Mouse (Mus musculus) kidney, adult 2 months (tissue): ENCODE data around the gene Tssc4. TPM values are rescaled to one million over a fixed set of nuclear protein-coding genes. Genes with fewer than 3 reads are reported as not detected.
A peak's percentile ranks its signal among the peaks of the same experiment; 100 is the strongest.

Experiments used
- DNase-seq: peaks from one replicate; pipeline ENCODE4 v3.0.0; 2021
- H3K27ac ChIP-seq: fragments of 200-500 bp; 2 replicates; pipeline ENCODE4 v1.5.1; 2012; ENCODE audit warnings: low read depth, low read length, control low read depth, inconsistent platforms; ENCODE audit not compliant: insufficient read depth
- H3K27me3 ChIP-seq: fragments of 200-500 bp; replicated peaks from 2 replicates; pipeline ENCODE4 v1.6.1; 2012; ENCODE audit warnings: mild to moderate bottlenecking, moderate library complexity, low read length, inconsistent platforms; ENCODE audit not compliant: control insufficient read depth, insufficient read depth
- H3K36me3 ChIP-seq: fragments of 200-500 bp; 2 replicates; pipeline ENCODE4 v1.6.1; 2012; ENCODE audit warnings: mild to moderate bottlenecking, moderate library complexity, low read length, inconsistent platforms; ENCODE audit not compliant: control insufficient read depth, insufficient read depth
- H3K4me1 ChIP-seq: fragments of 200-500 bp; 2 replicates; pipeline ENCODE4 v1.6.1; 2011; ENCODE audit warnings: low read length; ENCODE audit not compliant: control insufficient read depth, insufficient read depth
- H3K4me3 ChIP-seq: fragments of 200-500 bp; 2 replicates; pipeline ENCODE4 v1.5.1; 2011; ENCODE audit warnings: mild to moderate bottlenecking, low read depth, low read length, control low read depth; ENCODE audit not compliant: insufficient read depth
- CTCF ChIP-seq: fragments of 200-500 bp; conservative IDR thresholded peaks from 2 replicates; pipeline ENCODE4 v1.5.1; 2011; ENCODE audit warnings: low read depth, mild to moderate bottlenecking, control low read depth, low read length, moderate library complexity, mixed read lengths; ENCODE audit not compliant: insufficient read depth, insufficient read length
- POLR2A ChIP-seq: fragments of 200-500 bp; IDR thresholded peaks from one replicate; pipeline ENCODE4 v1.6.1; 2011; ENCODE audit warnings: low read depth, low read length, control low read depth
- WGBS: fragments of 180-500 bp; shearing (Covaris S2); methylation state at CpG from one replicate; pipeline ENCODE4 v1.1.7; 2018; 5-methylcytosine and 5-hydroxymethylcytosine counted together
- polyA plus RNA-seq: library from polyadenylated mRNA; depleted of rRNA; stranded (reverse); fragments of >200 nt; gene quantifications from 2 replicates; pipeline ENCODE4 v1.2.3, GENCODE M21; 2012

Tssc4 gene
- polyA plus RNA-seq, 1 experiment = 64.8 TPM

DNA sequence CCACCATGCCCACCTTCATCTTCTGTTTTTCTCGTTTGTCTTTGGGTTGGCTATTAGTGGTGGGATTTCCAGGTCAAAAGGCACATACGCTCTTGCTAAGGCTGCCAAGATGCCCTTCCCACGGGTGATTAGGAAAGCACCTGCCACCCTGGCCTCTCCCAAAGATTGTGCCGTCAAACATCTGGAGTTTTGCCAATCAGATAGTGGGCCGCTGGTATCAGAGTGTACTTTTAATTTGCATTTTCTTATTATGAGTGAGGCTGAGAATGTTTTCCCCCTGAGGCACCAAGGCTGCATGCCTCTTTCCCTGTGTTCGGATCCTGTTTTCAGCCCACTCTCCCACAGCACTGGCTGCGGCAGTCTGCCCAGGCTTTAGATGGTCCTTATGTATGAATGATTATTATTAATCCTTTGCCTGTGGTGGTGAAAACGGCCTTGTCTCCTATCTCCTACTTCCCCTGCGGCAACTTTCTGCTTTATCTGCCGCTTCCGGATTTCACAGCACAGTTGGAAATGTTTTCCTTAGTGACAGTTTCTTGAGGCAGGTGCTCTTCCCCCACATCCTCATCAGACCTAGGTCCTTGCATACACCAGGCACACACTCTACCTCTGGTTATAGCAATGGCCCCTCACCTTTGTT lies 36.3 kb downstream of the Tssc4 start:
- DNase-seq = peak; percentile 72
- Histone ChIP-seq H3K27me3 (no peaks in the 10 kb centered on the region), H3K4me1 (peaks cover 7% of the 10 kb centered on the region), H3K4me3 (no peak overlapping the region), H3K27ac (no peak overlapping the region), H3K36me3 (no peaks in the 10 kb centered on the region)
- 64% methylated on average over 11 of the region's 11 CpGs for WGBS
- no peak for TF ChIP-seq CTCF
- TF ChIP-seq POLR2A = no peak

DNA sequence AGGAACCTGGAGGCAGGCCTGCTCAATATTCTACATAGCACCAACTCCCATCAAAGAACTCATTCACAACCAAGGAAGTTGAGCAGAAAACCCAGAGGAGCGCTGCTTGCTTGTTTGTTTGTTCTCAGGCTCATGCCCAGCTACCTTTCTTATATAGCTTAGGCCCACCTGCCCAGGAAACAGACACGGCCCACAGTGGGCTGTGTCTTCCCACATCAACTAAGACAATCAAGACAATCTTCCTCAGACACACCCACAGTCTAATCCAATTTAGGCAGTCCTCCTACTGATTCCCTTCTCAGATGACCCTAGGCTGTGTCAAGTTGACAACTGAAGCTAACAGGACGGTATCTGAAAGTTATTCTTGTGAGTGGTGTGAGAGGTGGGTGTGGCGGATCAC lies 37.0 kb downstream of the Tssc4 start, which contains the start of gene Kcnq1:
TSS of gene Kcnq1 (plus strand) at position 301 of the 400 bp plus-strand sequence.
- DNase-seq = no peak
- Histone ChIP-seq H3K27me3 (no peaks in the 10 kb centered on the region), H3K27ac (peak within 1 kb of the TSS; percentile 75; the same call in 1 of the 2 replicates), H3K36me3 (no peaks in the 10 kb centered on the region), H3K4me3 (peak within 1 kb of the TSS; percentile 51), H3K4me1 (peaks cover 7% of the 10 kb centered on the region)
- TF ChIP-seq POLR2A (no peak), CTCF (no peak)
- WGBS = 85% methylated on average over 4 of the region's 4 CpGs

DNA sequence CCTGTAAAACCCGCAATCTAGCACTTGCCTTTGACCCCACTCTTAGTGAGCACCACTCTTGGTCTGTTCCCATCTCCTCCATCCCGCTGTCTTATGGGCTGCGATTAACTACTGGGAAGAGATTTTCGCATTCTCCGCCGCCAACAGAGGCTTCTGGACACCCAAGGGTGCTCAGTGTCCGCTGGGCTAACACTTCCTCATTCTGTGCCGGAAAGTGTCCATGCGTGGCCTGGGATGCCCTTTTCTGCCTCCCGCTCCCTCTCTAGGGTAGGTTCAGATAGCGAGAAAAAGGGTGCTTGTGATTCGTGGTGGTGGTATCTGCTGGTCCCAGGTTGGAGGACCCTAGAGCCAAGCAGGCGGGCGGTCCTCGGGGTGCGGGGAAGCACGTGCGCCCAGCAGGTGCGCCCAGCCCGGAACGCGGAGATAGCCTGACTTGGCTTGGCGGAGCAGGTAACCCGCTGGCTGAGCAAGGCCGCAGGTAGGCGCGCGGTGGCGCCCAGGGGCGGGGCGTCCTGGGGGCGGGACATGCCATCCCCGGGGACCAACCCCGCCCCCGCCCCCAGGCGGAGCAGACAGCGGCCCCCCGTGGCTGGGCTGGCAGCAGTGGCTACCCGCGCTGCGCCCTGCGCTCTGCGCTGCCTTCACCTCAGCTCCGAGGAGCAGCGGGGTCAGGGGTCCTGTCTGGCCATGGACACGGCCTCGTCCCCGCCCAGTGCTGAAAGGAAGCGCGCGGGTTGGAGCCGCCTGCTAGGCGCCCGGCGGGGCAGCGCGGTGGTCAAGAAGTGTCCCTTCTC lies 37.8 kb downstream of the Tssc4 start:
- Histone ChIP-seq H3K27me3 (no peaks in the 10 kb centered on the region), H3K4me1 (peaks cover 7% of the 10 kb centered on the region), H3K36me3 (no peaks in the 10 kb centered on the region), H3K4me3 (peak overlapping the region; percentile 51), H3K27ac (peak overlapping the region; percentile 75; the same call in 1 of the 2 replicates)
- DNase-seq = peak; percentile 82
- WGBS = 11% methylated on average over 57 of the region's 57 CpGs
- TF ChIP-seq POLR2A (peak; percentile 13), CTCF (no peak)

DNA sequence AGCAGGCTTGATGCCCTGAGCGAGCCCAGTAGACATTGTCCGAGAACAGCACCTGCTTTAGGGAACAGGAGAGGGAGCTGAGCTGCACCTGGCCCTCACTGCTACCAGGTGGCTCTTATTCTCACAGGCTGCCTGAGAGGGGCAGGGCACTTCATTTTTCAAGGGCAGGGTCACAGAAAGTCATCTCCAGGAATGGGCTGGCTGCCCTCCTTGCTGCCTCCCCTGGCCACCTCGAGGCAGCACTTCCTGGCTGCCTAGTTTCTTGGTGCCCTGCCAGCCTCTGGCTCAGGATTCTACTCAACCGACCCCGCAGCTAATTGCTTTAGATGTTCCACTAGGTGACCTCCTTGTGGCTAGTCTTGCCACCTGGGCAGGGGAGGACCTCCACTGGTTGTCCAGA lies 39.2 kb downstream of the Tssc4 start:
- Histone ChIP-seq H3K4me3 (peak overlapping the region; percentile 51), H3K27ac (peak overlapping the region; percentile 52), H3K27me3 (no peaks in the 10 kb centered on the region), H3K36me3 (no peaks in the 10 kb centered on the region), H3K4me1 (peaks cover 7% of the 10 kb centered on the region)
- TF ChIP-seq POLR2A = no peak
- DNase-seq = peak; percentile 78
- 22% methylated on average over 5 of the region's 5 CpGs for WGBS

DNA sequence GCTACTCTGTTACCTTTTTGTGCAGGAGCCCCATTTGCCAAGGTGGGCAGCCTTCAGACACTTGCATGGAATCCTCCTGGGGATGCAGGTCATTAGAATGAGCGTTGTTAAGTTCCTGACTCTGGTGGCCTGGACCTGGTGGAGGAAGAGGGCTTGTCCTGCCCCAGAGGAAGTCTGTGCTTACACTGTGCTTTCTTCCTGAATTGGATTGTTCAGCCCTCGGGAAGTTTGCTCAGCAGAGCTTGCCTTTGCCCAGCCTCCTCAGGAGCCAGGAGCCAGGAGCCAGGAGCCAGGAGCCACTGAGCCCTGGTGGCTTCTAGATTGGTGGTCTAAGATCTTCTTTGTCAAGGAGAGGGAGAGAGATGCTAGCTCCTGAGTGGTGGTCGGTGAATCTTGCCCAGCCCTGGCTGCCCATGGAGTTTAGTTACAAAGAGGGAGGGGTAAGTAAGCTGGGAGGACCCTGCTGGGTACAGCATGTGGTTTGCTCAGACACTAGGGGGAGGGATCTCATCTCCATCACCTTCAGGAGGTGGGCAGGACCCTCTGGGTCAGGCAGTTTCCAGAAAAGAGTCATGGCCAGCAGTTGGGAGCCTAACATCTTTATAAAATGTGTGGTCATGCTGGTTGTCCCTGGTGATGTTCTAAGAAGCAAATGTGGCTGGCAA lies 40.1 kb downstream of the Tssc4 start:
- H3K4me1 ChIP-seq = peaks cover 7% of the 10 kb centered on the region
- H3K36me3 ChIP-seq = no peaks in the 10 kb centered on the region
- WGBS = 19% methylated on average over 3 of the region's 3 CpGs
- DNase-seq = peak; percentile 25
- H3K27me3 ChIP-seq = no peaks in the 10 kb centered on the region
- H3K27ac ChIP-seq = peak overlapping the region; percentile 52
- H3K4me3 ChIP-seq = no peak overlapping the region
- TF ChIP-seq POLR2A = no peak
- no peak for TF ChIP-seq CTCF

DNA sequence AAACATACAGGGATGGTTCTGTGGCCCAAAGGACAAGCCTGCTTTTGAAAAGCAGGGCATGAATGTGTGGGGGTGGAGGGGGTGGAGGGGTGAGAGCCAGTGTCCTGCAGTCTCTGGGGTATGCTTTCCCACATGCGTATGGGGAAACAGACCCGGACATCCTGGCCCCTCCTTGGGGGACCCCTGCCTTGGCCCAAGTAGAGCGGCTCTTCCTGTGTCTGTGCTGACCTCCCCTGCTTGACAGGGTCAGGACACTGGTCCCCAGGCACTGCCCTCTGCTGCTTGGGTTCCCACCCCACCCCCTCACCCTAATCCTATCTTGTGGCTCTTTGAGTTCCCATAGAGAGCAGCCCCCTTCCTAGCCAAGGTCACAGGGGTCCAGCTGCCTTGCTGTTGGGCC lies 40.6 kb downstream of the Tssc4 start:
- Histone ChIP-seq H3K4me1 (peaks cover 7% of the 10 kb centered on the region), H3K4me3 (no peak overlapping the region), H3K27me3 (no peaks in the 10 kb centered on the region), H3K27ac (no peak overlapping the region), H3K36me3 (no peaks in the 10 kb centered on the region)
- WGBS = 68% methylated on average over 3 of the region's 3 CpGs
- no peak for TF ChIP-seq POLR2A
- no peak for DNase-seq

DNA sequence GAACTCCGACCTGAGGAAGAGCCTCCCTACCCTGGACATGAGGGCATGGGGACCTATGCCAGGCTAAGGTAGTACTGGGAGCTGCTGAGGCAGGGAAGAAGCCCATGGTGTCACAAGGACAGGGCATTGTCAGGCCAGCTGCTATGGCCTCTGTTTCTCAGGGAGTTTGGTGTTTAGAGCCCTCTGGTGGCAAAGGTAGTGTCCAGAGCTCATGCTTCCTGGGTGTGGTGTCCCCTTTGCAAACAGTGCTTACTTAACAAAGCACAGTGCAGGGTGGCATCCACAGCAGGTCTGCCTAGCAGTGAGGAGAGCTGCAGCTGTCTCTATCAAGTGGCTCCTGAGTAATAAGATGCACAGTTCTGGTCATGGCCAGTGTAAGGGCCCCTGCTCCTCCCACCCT lies 41.8 kb downstream of the Tssc4 start:
- H3K4me3 ChIP-seq = no peak overlapping the region
- H3K27me3 ChIP-seq = no peaks in the 10 kb centered on the region
- no peak for TF ChIP-seq POLR2A
- peak; percentile 38; the same call in 1 of the 2 replicates for TF ChIP-seq CTCF
- H3K27ac ChIP-seq = no peak overlapping the region
- H3K4me1 ChIP-seq = peaks cover 4% of the 10 kb centered on the region
- no peaks in the 10 kb centered on the region for H3K36me3 ChIP-seq
- WGBS = 74% methylated on average over 1 of the region's 1 CpGs
- no peak for DNase-seq
